7 mouse cellular contexts compared by ENCODE assay signal in genomic region chr7:27480927-27481626, GRCm38 (mm10). TPM values are rescaled to one million over a fixed set of nuclear protein-coding genes. Genes with fewer than 3 reads are reported as not detected.
DNase-seq lines count a peak whose midpoint lies in the region; ATAC-seq and TF ChIP-seq lines count a peak whose summit lies in the region.

No protein-coding gene starts in this region.

- H3K9me3 ChIP-seq in megakaryocyte, embryonic 14.5 days = no peaks in the 10 kb centered on the region
- no peaks in the 10 kb centered on the region for H3K9me3 ChIP-seq in forebrain, embryonic 11.5 days (ENCODE audit: control insufficient read depth, low read length)
- H3K9me3 ChIP-seq in limb, embryonic 14.5 days (ENCODE audit: control insufficient read depth, low read length) = no peaks in the 10 kb centered on the region
- no peaks in the 10 kb centered on the region for H3K9me3 ChIP-seq in stomach, embryonic 16.5 days (replicated peaks; ENCODE audit: control insufficient read depth, low read length)

- TF ChIP-seq POLR2A in limb, embryonic 14.5 days (IDR thresholded peaks at IDR 0.05; ENCODE audit: borderline replicate concordance, extremely low read depth, insufficient read depth, insufficient read length) = no peak

- peaks cover 92% of the 10 kb centered on the region for H3K4me1 ChIP-seq in megakaryocyte, embryonic 14.5 days
- H3K4me1 ChIP-seq in forebrain, embryonic 11.5 days (replicated peaks; ENCODE audit: control insufficient read depth, insufficient read depth, low read length) = peaks cover 5% of the 10 kb centered on the region; the same call in 1 of the 2 replicates
- peaks cover 4% of the 10 kb centered on the region; the same call in 1 of the 2 replicates for H3K4me1 ChIP-seq in limb, embryonic 14.5 days (ENCODE audit: control insufficient read depth, insufficient read depth, low read length)
- H3K4me1 ChIP-seq in stomach, embryonic 16.5 days (ENCODE audit: control insufficient read depth, insufficient read depth, low read length) = peaks cover 26% of the 10 kb centered on the region

- no peak for ATAC-seq in megakaryocyte, adult 5-6 weeks (ENCODE audit: poor library complexity, severe bottlenecking)
- ATAC-seq in forebrain, embryonic 11.5 days (replicated peaks; ENCODE audit: low FRiP score) = no peak
- no peak for ATAC-seq in limb, embryonic 14.5 days (ENCODE audit: low FRiP score, low read depth)
- no peak for ATAC-seq in stomach, embryonic 16.5 days (ENCODE audit: insufficient read depth, low FRiP score)

- no peak for DNase-seq in forebrain, embryonic 11.5 days (ENCODE audit: low spot score)
- no peak for DNase-seq in limb, embryonic 14.5 days (ENCODE audit: low spot score)
- no peak for DNase-seq in spleen, postnatal 4 days (ENCODE audit: low spot score in 2 of 2)
- no peak for DNase-seq in thymus, postnatal 14 days

- peaks cover 44% of the 10 kb centered on the region for H3K36me3 ChIP-seq in megakaryocyte, embryonic 14.5 days (replicated peaks; ENCODE audit: low read length)
- peaks cover 9% of the 10 kb centered on the region; the same call in 1 of the 2 replicates for H3K36me3 ChIP-seq in forebrain, embryonic 11.5 days (ENCODE audit: control insufficient read depth, insufficient read depth, low read length)
- H3K36me3 ChIP-seq in limb, embryonic 14.5 days (ENCODE audit: control insufficient read depth, insufficient read depth, low read length) = peaks cover 16% of the 10 kb centered on the region
- peaks cover 10% of the 10 kb centered on the region for H3K36me3 ChIP-seq in stomach, embryonic 16.5 days (ENCODE audit: control insufficient read depth, insufficient read depth, low read length)

- H3K27me3 ChIP-seq in megakaryocyte, embryonic 14.5 days (replicated peaks) = no peaks in the 10 kb centered on the region
- no peaks in the 10 kb centered on the region for H3K27me3 ChIP-seq in forebrain, embryonic 11.5 days (ENCODE audit: control insufficient read depth, insufficient read depth, low read length)
- H3K27me3 ChIP-seq in limb, embryonic 14.5 days (ENCODE audit: control insufficient read depth, insufficient read depth, low read length) = no peaks in the 10 kb centered on the region
- H3K27me3 ChIP-seq in stomach, embryonic 16.5 days (ENCODE audit: control insufficient read depth, insufficient read depth, low read length) = no peaks in the 10 kb centered on the region

- H3K4me3 ChIP-seq in megakaryocyte, embryonic 14.5 days (replicated peaks) = peak overlapping the region; percentile 90
- H3K4me3 ChIP-seq in forebrain, embryonic 11.5 days (ENCODE audit: low read depth, low read length) = peak overlapping the region; percentile 24
- H3K4me3 ChIP-seq in limb, embryonic 14.5 days (replicated peaks; ENCODE audit: low read length) = peak overlapping the region; percentile 22
- peak overlapping the region; percentile 41 for H3K4me3 ChIP-seq in stomach, embryonic 16.5 days (replicated peaks; ENCODE audit: low read length)

- H3K4me2 ChIP-seq in forebrain, embryonic 11.5 days (ENCODE audit: low read depth, low read length, severe bottlenecking) = peak overlapping the region; percentile 59
- peak overlapping the region; percentile 45 for H3K4me2 ChIP-seq in limb, embryonic 14.5 days (replicated peaks; ENCODE audit: low read depth, low read length, severe bottlenecking)
- peak overlapping the region; percentile 64 for H3K4me2 ChIP-seq in stomach, embryonic 16.5 days (ENCODE audit: low read depth, low read length)

- no peak overlapping the region for H3K27ac ChIP-seq in forebrain, embryonic 11.5 days (ENCODE audit: low read depth, low read length)
- peak overlapping the region; percentile 77 for H3K27ac ChIP-seq in limb, embryonic 14.5 days (replicated peaks; ENCODE audit: low read depth, low read length)
- peak overlapping the region; percentile 90 for H3K27ac ChIP-seq in stomach, embryonic 16.5 days (ENCODE audit: low read length)

- WGBS in forebrain, embryonic 11.5 days = 10% methylated on average over 11 of the region's 11 CpGs
- WGBS in limb, embryonic 14.5 days = 20% methylated on average over 8 of the region's 11 CpGs
- 7% methylated on average over 11 of the region's 11 CpGs for WGBS in stomach, embryonic 16.5 days

- peak overlapping the region; percentile 59 for H3K9ac ChIP-seq in forebrain, embryonic 11.5 days (ENCODE audit: low read length)
- peak overlapping the region; percentile 36; the same call in 1 of the 2 replicates for H3K9ac ChIP-seq in limb, embryonic 14.5 days (ENCODE audit: low read depth, low read length, severe bottlenecking)
- H3K9ac ChIP-seq in stomach, embryonic 16.5 days (ENCODE audit: low read length) = peak overlapping the region; percentile 75

RNA-seq across cellular contexts. Expression of gene Sertad1, which starts 5.6 kb away (rescaled TPM):
- polyA plus RNA-seq in megakaryocyte, embryonic 14.5 days (2012; ENCODE audit: insufficient read depth, low replicate concordance) = 159 and 273 TPM in 2 replicates
- total RNA-seq in megakaryocyte, adult 5-6 weeks (2015) = 17.4 and 18.9 TPM in 2 replicates
- 11.2 and 19.7 TPM in 2 replicates for total RNA-seq in megakaryocyte, adult 5-6 weeks (2017)
- 16.3 and 18.2 TPM in 2 replicates for polyA plus RNA-seq in forebrain, embryonic 11.5 days (2014; fragmentation: Nextera tagmentation; extraction: Ambion mirVana)
- polyA plus RNA-seq in limb, embryonic 14.5 days (2012; rRNA removed) = 23.3 and 28.0 TPM in 2 replicates
- polyA plus RNA-seq in limb, embryonic 14.5 days (2014; fragmentation: Nextera tagmentation; extraction: Ambion mirVana) = 34.2 and 39.4 TPM in 2 replicates
- 42.0 and 45.9 TPM in 2 replicates for polyA plus RNA-seq in stomach, embryonic 16.5 days (2015; fragmentation: Nextera tagmentation; extraction: Ambion mirVana)

RNA-seq across cellular contexts. Expression of gene Sertad3, which starts 7.5 kb away (rescaled TPM):
- 28.2 and 88.9 TPM in 2 replicates for polyA plus RNA-seq in megakaryocyte, embryonic 14.5 days (2012; ENCODE audit: insufficient read depth, low replicate concordance)
- total RNA-seq in megakaryocyte, adult 5-6 weeks (2015) = 5.8 and 7.8 TPM in 2 replicates
- total RNA-seq in megakaryocyte, adult 5-6 weeks (2017) = 11.1 and 11.6 TPM in 2 replicates
- 23.0 and 23.4 TPM in 2 replicates for polyA plus RNA-seq in forebrain, embryonic 11.5 days (2014; fragmentation: Nextera tagmentation; extraction: Ambion mirVana)
- 31.3 and 32.1 TPM in 2 replicates for polyA plus RNA-seq in limb, embryonic 14.5 days (2012; rRNA removed)
- 31.5 and 32.4 TPM in 2 replicates for polyA plus RNA-seq in limb, embryonic 14.5 days (2014; fragmentation: Nextera tagmentation; extraction: Ambion mirVana)
- polyA plus RNA-seq in stomach, embryonic 16.5 days (2015; fragmentation: Nextera tagmentation; extraction: Ambion mirVana) = 38.1 and 39.4 TPM in 2 replicates

RNA-seq across cellular contexts. Expression of gene Prx, which starts 18.0 kb away (rescaled TPM):
- 1.7 and 1.8 TPM in 2 replicates for polyA plus RNA-seq in megakaryocyte, embryonic 14.5 days (2012; ENCODE audit: insufficient read depth, low replicate concordance)
- 0.05 and 0.16 TPM in 2 replicates for total RNA-seq in megakaryocyte, adult 5-6 weeks (2015)
- total RNA-seq in megakaryocyte, adult 5-6 weeks (2017) = 0.22 TPM in 1 of 2 replicates, not detected in the other
- polyA plus RNA-seq in forebrain, embryonic 11.5 days (2014; fragmentation: Nextera tagmentation; extraction: Ambion mirVana) = 1.2 and 1.3 TPM in 2 replicates
- 6.3 and 6.6 TPM in 2 replicates for polyA plus RNA-seq in limb, embryonic 14.5 days (2012; rRNA removed)
- 2.1 and 2.5 TPM in 2 replicates for polyA plus RNA-seq in limb, embryonic 14.5 days (2014; fragmentation: Nextera tagmentation; extraction: Ambion mirVana)
- 3.7 and 4.0 TPM in 2 replicates for polyA plus RNA-seq in stomach, embryonic 16.5 days (2015; fragmentation: Nextera tagmentation; extraction: Ambion mirVana)

RNA-seq across cellular contexts. Expression of gene Blvrb, which starts 33.3 kb away (rescaled TPM):
- polyA plus RNA-seq in megakaryocyte, embryonic 14.5 days (2012; ENCODE audit: insufficient read depth, low replicate concordance) = 330 and 332 TPM in 2 replicates
- total RNA-seq in megakaryocyte, adult 5-6 weeks (2015) = 35.3 and 42.0 TPM in 2 replicates
- total RNA-seq in megakaryocyte, adult 5-6 weeks (2017) = 15.5 and 16.2 TPM in 2 replicates
- 34.4 and 38.0 TPM in 2 replicates for polyA plus RNA-seq in forebrain, embryonic 11.5 days (2014; fragmentation: Nextera tagmentation; extraction: Ambion mirVana)
- polyA plus RNA-seq in limb, embryonic 14.5 days (2012; rRNA removed) = 44.8 and 49.5 TPM in 2 replicates
- polyA plus RNA-seq in limb, embryonic 14.5 days (2014; fragmentation: Nextera tagmentation; extraction: Ambion mirVana) = 60.8 and 61.2 TPM in 2 replicates
- polyA plus RNA-seq in stomach, embryonic 16.5 days (2015; fragmentation: Nextera tagmentation; extraction: Ambion mirVana) = 112 and 113 TPM in 2 replicates

RNA-seq across cellular contexts. Expression of gene Sptbn4, which starts 33.6 kb away (rescaled TPM):
- 0.27 and 0.45 TPM in 2 replicates for polyA plus RNA-seq in megakaryocyte, embryonic 14.5 days (2012; ENCODE audit: insufficient read depth, low replicate concordance)
- total RNA-seq in megakaryocyte, adult 5-6 weeks (2015) = 0.13 and 0.32 TPM in 2 replicates
- total RNA-seq in megakaryocyte, adult 5-6 weeks (2017) = 0.07 and 0.20 TPM in 2 replicates
- polyA plus RNA-seq in forebrain, embryonic 11.5 days (2014; fragmentation: Nextera tagmentation; extraction: Ambion mirVana) = 0.19 and 0.28 TPM in 2 replicates
- polyA plus RNA-seq in limb, embryonic 14.5 days (2012; rRNA removed) = 0.60 and 0.64 TPM in 2 replicates
- polyA plus RNA-seq in limb, embryonic 14.5 days (2014; fragmentation: Nextera tagmentation; extraction: Ambion mirVana) = 0.15 TPM in 2 replicates
- polyA plus RNA-seq in stomach, embryonic 16.5 days (2015; fragmentation: Nextera tagmentation; extraction: Ambion mirVana) = 0.50 and 0.57 TPM in 2 replicates

Comparison
In these comparisons a context has a peak if more than half of its experiments do, and no peak if none do; other contexts are left out.
1. H3K4me3 ChIP-seq: peak in every context shown above with its lines; median percentile 90 in megakaryocyte, embryonic 14.5 days; 41 in stomach, embryonic 16.5 days; 24 in forebrain, embryonic 11.5 days; 22 in limb, embryonic 14.5 days.